Mouse (Mus musculus) layer of hippocampus, adult 11-12 months (tissue): ENCODE results near the gene Car1.
"Not testable (repeated sequence)": the region's sequence is repeated elsewhere in the genome, so short reads cannot be mapped to it uniquely, and the experiment has no call there.

ENCODE experiments used
- DNase-seq: peaks from one replicate; pipeline ENCODE4 v3.0.0; 2022; ENCODE audit warnings: low spot score

Car1 gene

DNA sequence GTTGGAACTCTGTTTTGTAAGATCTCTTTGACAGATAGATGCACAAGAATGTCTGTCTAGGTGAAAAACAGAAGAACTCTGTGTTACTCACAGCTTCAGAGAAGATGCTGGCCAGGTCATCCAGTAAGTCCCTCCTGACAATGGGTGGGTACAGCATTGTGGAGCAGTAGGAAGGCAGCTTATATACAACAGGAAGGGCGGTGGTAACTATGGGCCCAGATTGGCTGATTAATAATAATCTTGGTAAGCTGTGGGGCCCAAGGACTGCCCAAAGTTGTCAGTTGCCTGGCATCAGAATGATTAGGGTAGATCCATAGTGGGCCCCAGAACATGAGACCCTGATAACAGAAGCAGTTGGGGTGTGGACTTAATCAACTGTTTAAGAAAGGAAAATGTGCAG lies at the start of gene Car1:
TSS of gene Car1 (minus strand) at position 158 of the 400 bp plus-strand sequence.
- no peak for DNase-seq

DNA sequence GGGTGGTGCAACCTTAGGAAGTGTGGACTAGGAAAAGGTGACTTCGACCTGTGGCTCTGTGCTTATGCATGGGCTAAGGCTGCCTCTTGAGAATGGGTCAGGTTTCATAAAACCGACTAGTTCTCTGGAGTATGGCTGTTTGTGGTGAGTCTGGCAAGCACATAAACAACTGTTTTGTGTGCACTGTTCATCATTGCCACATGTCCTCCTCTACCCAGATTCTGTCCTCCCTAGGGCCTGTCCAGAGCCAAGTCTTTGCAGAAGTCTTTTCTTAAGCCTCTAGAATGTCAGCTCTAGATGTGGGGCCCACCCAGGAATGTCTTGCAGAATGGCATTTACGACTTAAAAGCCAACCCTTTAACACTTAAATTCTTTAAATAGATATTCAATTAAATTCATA lies 49.7 kb upstream of the Car1 start:
- no peak for DNase-seq

- DNase-seq: no peak
Observed at GRCm38 (mm10) chr3:14854446-14854845, 46.3 kb upstream of the Car1 start.

GRCm38 (mm10) chr3:14853966-14854365 lies 45.8 kb upstream of the Car1 start:
- DNase-seq: no peak

DNA sequence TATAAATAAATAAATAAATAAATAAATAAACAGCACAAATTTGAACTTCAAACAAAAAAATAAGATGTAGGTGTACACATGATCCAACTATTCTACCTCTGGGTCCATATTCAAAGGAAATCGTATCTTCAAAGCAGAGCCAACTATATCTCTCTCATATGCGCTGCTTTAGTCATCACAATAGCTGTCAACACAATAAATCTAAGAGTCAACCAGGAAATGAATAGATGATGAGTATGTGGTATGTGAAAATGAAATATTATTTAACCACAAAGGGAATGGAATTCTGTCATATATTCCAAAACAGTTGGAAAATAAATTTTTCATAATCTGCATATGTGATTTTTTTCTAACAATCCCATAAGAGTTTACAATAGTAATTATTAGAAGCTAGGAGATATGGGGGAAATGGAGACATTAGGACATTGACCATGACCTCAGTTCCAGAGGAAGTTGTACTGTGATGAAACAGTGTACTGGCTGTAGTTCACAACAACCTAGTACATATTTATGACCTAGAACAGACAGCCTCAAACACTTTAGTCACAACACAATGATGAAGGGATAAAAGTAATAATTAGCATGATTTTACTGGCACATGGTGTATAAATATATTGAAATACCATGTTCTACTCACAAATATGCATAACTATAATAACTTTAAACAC lies 40.6 kb upstream of the Car1 start:
- no peak for DNase-seq

DNA sequence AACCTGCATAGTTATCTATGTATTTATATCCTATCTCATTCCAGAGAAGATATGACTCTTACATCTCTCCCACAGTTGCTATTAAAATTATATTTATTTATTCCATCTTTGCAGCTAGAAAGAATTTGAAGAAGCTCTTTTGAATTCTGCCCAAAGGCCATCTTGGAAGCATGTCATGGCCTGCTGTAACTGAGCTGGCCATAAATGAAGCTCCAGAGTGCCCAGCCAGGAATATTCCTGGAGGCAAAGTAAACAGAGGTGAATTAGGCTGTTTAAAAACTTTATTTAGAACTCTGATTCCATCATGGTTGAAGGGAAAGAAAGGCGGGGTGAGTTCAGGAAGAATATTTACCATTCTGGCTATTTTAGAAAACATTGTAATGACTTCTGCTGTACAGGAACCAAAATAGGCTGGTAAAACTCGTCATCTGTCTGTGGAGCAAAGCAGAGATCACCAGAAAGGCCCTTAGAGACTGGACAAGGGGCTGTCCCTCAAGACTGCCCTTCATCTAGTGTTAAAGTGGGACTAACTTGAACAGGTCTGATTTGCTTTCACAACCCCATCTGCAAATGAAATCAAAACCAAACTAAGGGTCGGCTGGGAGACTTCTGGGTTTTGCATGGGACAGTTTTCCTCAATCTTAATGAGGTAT lies 31.4 kb upstream of the Car1 start:
- no peak for DNase-seq

DNA sequence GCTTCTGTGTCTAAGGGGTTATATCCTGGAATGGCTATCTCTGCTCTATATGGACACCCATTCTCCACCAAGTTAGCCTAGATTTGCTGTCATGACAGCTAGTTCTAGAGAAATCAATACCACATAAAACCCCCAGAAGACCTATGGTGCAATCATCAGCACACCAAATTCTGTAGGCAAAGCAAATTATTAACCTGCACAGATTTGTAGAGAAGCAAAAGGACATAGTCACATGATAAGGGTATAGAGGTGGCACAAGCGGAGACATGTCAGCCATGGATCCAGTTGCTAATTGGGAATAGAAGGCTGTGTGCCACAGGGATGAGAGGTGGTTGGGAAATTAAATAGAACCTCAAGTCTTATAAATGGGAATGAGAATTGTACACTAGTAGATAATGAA lies 30.8 kb upstream of the Car1 start:
- no peak for DNase-seq

DNA sequence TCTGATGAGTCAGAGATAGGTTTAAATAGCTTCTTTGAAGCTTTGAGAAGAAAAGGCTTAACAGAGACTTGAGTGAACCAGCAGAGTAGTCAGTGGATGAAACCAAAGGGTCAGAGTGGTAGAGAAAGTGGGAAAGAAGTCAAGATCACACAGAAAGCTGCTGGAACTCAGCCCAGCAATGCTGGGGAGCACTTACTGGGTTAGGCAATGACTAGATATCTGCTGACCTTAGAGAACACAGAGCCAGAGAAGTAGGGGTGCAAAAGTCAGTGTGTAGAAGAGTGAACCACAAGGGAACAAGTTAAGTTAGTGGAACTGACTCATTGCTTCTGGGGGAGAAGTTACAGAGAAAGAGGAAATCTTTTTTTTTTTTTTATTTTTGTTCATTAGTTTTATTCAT lies 24.6 kb upstream of the Car1 start:
- no peak for DNase-seq

- DNase-seq: no peak
Observed at GRCm38 (mm10) chr3:14831219-14831835, 23.2 kb upstream of the Car1 start.

GRCm38 (mm10) chr3:14828896-14829295 lies 20.7 kb upstream of the Car1 start:
- no peak for DNase-seq

DNA sequence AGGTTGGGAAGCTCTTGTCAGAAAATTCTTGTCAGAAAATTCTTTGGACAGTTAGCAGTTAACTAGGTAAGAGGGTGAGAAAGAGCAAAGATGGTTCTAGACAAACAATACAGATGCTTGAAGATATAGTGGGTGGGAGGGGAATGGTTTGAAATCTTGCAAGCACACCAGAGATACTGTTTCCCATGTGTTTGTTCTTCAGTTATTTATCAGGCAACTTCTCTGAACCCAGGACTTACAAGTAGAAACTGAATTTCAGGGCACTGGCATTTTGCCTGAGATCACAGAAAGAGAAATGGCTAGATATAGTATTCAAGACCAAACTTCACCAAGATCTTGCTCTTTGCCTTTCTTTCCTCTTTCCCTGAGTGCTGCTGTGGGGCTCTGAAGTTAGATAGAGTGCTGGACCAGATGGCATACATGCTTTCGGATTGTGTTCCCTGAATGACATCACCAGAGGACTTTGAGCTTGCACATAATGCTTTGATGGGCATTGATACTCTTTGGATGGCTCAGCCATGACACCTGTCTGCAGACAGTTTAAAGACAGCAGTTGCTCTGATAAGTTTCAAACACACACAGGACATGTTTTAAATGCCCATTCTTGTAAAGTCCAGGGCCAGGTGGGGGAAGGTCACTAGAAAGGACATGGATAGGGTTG lies 11.8 kb upstream of the Car1 start:
- no peak for DNase-seq

DNA sequence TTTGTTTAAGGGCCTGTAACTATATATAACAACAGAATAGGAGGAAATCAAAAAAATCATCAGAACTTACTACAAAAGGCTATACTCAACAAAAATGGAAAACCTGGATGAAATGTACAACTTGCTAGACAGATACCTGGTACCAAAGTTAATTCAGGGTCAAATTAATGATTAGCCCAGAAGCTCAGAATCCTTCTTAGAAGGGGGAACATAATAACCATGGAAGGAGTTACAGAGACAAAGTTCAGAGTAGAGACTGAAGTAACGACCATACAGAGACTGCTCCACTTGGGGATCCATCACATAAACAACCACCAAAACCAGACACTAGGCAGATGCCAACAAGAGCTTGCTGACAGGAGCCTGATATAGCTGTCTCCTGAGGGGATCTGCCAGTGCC lies 7.2 kb upstream of the Car1 start:
- not testable (repeated sequence) for DNase-seq

DNA sequence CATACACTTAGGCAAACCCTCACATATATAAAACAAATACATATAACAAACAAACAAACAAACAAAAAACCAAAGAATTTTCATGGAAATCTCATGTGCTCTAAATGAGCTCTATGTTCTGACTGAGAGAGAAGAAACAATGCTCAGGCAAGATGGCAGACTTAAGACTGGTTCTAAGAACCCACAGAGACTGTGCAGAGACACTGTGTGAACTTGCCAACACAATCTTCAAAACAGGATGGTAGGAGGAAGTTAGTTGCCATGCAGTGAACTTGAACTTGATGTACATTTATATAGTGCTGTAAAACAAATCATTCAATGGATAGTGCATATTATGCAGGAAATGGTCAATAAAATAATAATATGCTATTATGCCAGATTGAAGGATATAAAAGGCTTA lies 1.5 kb downstream of the Car1 start:
- no peak for DNase-seq

GRCm38 (mm10) chr3:14805962-14806361 lies 2.2 kb downstream of the Car1 start:
- no peak for DNase-seq

DNA sequence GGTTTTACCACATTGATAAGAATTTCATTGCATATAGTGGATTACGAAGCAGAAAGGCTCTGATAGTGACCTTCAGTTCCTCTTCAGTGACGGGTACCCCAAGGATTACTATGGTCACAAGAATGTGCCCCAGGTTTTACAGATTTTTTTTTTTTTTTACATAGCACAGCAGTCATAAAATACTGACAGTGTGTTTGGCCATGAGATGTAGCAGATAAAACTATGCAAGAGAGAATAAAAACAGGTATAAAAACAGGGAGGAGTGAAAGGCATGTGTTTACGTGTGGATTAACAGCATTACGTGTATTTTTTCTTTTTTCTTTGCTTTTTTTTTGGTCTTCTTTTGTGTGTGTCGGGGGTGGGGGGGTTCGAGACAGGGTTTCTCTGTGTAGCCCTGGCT lies 3.3 kb downstream of the Car1 start:
- DNase-seq: no peak

DNA sequence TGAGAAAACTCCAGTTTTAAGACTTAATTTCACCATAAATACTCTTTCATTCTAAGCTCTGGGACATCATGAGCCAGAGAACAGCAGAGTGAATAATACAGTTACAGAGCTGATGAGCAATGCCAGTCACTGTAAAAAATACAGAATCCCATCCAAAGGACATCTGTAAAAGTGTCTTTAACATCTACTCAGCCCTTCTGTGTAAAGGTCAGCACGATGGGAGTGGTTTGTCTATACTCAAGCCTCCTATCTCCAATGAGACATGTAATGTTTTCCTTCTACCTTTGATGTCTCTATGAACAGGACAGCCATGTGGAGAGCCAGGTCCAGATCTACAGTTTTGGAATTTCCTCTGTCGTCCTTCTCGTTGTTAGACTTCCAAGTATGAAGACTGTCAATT lies 11.1 kb downstream of the Car1 start:
- no peak for DNase-seq

GRCm38 (mm10) chr3:14795292-14796020 lies 12.7 kb downstream of the Car1 start:
- DNase-seq: no peak

DNA sequence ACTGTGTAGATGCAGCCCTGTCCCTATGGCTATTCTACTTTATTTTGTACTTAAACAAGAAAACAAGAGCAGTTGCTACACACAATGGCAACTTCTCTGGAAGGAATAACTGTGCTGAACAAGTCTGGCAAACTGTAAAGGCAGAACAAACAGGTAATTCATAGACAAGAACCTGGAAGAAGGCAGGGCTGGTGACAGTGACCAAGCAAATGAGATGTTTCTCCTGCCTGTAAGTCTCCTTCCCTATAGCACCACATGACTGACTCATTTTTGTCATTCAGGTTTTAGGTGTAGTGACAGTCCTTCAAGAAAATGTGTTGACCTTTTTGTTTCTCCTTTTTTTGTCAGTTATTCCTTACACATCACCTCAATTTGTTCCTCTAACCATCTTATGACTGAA lies 16.1 kb downstream of the Car1 start:
- DNase-seq: no peak

DNA sequence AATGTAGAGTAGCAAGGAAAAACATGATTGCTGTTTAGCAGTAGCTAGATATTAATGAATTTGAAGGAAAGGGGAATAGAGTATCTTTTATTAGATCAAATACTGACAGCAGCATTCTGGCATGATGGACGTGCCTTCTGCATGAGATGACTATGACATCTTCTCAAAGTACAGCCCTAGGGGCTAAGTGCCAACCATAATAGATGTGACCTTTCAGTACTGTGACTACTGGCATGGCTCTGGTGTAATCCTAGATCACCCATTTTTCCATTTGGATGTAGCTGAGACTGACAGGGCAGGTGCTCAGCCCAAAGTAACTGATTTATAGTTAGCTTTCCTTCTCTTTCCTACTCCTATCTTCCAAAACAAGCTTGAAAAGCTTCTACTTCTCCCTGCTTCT lies 20.6 kb downstream of the Car1 start:
- DNase-seq: no peak

- DNase-seq: no peak
Observed at GRCm38 (mm10) chr3:14787136-14787535, 21.0 kb downstream of the Car1 start.

DNA sequence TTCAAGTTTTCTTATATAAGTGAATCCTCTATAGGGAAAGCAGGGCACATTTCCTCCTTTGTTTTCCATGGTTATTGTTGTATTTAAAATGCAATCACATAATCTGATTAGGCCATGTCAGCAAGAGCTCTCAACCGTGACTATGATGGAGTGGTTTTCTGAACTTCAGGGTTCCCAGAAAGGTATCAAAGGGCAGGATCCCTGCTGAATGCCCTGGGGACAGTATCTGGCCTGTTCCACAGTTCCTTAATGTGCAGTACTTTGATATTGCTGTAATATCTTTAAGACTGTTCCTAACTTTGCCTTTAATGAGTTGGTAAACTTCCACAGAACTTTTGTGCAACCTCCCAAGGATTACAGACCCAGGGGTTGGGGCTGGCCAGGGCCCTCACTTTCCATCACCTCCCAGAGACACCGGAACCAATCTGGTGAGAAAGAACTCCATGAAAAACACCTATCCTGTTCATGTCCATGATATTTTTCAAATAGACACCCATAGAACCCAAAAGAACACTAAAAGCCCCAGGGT lies 21.6 kb downstream of the Car1 start:
- no peak for DNase-seq

DNA sequence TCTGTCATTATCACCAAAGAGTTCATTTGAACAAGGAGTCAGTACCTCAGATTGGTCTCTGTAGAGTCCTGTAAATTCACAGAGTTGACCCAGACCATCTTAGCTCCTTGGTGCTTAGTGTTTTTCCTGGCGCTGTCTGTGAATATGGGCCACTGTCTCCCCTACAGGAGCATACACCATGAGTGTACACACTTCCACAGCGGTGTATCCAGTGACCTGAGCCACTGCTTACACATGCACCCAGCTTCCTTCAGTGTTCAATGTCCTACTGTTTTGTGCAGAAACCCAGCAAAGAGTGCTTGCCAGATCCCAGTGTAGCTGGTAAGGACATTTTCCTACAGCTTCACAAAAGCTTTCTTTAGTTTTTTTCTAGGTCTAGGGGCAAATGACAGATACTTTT lies 22.8 kb downstream of the Car1 start:
- DNase-seq: no peak
